Mouse (Mus musculus) stomach, embryonic 14.5 days (tissue): ENCODE results near the gene Gm21969. TPM values are rescaled to one million over a fixed set of nuclear protein-coding genes. Genes with fewer than 3 reads are reported as not detected.

Experiments used
- ATAC-seq: fragments of 200-750 bp; cut with Nextera tagmentation; 2 replicates; pipeline ENCODE4 v1.8.0; 2017; ENCODE audit warnings: low read depth, moderate TSS enrichment; ENCODE audit not compliant: insufficient number of reproducible peaks, insufficient read depth, low FRiP score
- H3K27ac ChIP-seq: fragments of 300-500 bp; sonication (generic); 2 replicates; pipeline ENCODE4 v1.5.1; 2014; ENCODE audit warnings: mild to moderate bottlenecking, low read length, moderate library complexity, mixed read lengths
- H3K27me3 ChIP-seq: fragments of 300-500 bp; sonication (generic); 2 replicates; pipeline ENCODE4 v1.6.1; 2014; ENCODE audit warnings: low read length, control low read depth, mixed read lengths; ENCODE audit not compliant: control insufficient read depth, insufficient read depth
- H3K36me3 ChIP-seq: fragments of 300-500 bp; sonication (generic); 2 replicates; pipeline ENCODE4 v1.6.1; 2014; ENCODE audit warnings: mild to moderate bottlenecking, control low read depth, low read length, moderate library complexity, mixed read lengths; ENCODE audit not compliant: control insufficient read depth, insufficient read depth
- H3K4me1 ChIP-seq: fragments of 300-500 bp; sonication (generic); 2 replicates; pipeline ENCODE4 v1.6.1; 2014; ENCODE audit warnings: low read length, control low read depth, mixed read lengths; ENCODE audit not compliant: control insufficient read depth, insufficient read depth
- H3K4me2 ChIP-seq: fragments of 300-500 bp; sonication (generic); replicated peaks from 2 replicates; pipeline ENCODE4 v1.6.1; 2014; ENCODE audit warnings: low read depth, low read length, control low read depth
- H3K4me3 ChIP-seq: fragments of 300-500 bp; sonication (generic); 2 replicates; pipeline ENCODE4 v1.5.1; 2014; ENCODE audit warnings: low read depth, low read length, control low read depth
- H3K9ac ChIP-seq: fragments of 300-500 bp; sonication (generic); replicated peaks from 2 replicates; pipeline ENCODE4 v1.6.1; 2014; ENCODE audit warnings: low read depth, mild to moderate bottlenecking, control low read depth, low read length, moderate library complexity, mixed read lengths
- H3K9me3 ChIP-seq: fragments of 300-500 bp; sonication (generic); 2 replicates; pipeline ENCODE4 v1.6.1; 2016; ENCODE audit warnings: low read depth, low read length, control low read depth; ENCODE audit not compliant: control insufficient read depth
- WGBS: fragments of 180-500 bp; shearing (Covaris S2); extraction: QIAGEN DNeasy Blood & Tissue Kit; methylation state at CpG from one replicate; pipeline ENCODE4 v1.1.7; 2014; 5-methylcytosine and 5-hydroxymethylcytosine counted together
- polyA plus RNA-seq: library from polyadenylated mRNA; unstranded; fragments of >200 nt; fragmentation: Nextera tagmentation; extraction: Ambion mirVana; gene quantifications from 2 replicates; pipeline ENCODE4 v1.2.1, GENCODE M21; 2014

Gm21969 gene
- polyA plus RNA-seq, 1 experiment from 2014 or later, result not detected

DNA sequence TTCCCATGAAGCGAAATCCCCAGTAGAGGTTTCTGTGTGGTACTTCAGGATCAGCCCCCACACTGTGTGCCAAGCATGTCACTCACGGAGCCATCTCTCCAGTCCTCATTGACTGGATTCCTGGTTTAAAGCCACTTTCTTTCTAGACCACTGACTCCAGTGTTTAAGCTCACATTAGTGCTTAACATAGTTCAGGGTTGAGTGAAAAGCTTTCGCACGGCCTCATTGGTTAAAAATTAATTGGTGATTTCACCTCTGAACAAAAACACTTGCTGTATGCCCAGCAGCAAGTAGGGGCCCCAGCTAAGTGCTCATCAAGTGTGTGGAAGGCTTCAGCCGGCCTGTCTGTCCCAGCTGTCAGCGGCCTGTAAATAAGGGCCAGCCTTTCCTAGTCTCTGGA is 64.6 kb downstream of the Gm21969 start:
- Histone ChIP-seq H3K4me1 (no peaks in the 10 kb centered on the region), H3K9me3 (no peaks in the 10 kb centered on the region), H3K4me3 (no peak overlapping the region), H3K27ac (no peak overlapping the region), H3K9ac (no peak overlapping the region), H3K4me2 (no peak overlapping the region), H3K27me3 (no peaks in the 10 kb centered on the region), H3K36me3 (no peaks in the 10 kb centered on the region)
- 0 out of 2 replicates have a peak, but pooled peaks have one; percentile 33 for ATAC-seq
- 64% methylated on average over 6 of the region's 6 CpGs for WGBS

DNA sequence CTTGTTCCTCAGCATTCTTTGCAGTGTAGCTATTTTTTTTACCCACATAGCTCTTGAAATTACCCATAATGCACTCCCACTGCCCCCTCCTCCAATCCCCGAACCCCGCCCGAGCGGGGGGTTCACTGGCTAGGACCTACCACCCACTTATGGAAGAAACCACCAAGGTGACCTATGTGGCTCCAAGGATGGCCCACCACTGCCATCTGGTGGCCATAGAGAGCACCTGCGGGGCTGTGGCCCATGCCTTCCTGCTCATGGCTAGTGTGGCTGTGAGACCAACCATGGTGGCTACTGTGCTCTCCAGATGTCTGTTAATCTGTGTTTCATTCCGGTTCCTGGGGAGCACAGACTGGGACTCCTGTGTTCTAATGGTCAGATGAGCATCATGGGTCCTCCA is 66.9 kb downstream of the Gm21969 start:
- Histone ChIP-seq H3K27me3 (no peaks in the 10 kb centered on the region), H3K36me3 (no peaks in the 10 kb centered on the region), H3K9ac (no peak overlapping the region), H3K9me3 (no peaks in the 10 kb centered on the region), H3K27ac (no peak overlapping the region), H3K4me3 (no peak overlapping the region), H3K4me1 (no peaks in the 10 kb centered on the region), H3K4me2 (no peak overlapping the region)
- WGBS, result 23% methylated on average over 6 of the region's 6 CpGs
- no peak for ATAC-seq

- no peak for ATAC-seq
- Histone ChIP-seq H3K36me3 (no peaks in the 10 kb centered on the region), H3K9me3 (no peaks in the 10 kb centered on the region), H3K4me3 (no peak overlapping the region), H3K27me3 (no peaks in the 10 kb centered on the region), H3K4me1 (no peaks in the 10 kb centered on the region), H3K27ac (no peak overlapping the region), H3K4me2 (no peak overlapping the region), H3K9ac (no peak overlapping the region)
- WGBS, result 46% methylated on average over 9 of the region's 9 CpGs
These were observed 72.7 kb downstream of the Gm21969 start for GRCm38 (mm10) chr4:139675696-139676095.

DNA sequence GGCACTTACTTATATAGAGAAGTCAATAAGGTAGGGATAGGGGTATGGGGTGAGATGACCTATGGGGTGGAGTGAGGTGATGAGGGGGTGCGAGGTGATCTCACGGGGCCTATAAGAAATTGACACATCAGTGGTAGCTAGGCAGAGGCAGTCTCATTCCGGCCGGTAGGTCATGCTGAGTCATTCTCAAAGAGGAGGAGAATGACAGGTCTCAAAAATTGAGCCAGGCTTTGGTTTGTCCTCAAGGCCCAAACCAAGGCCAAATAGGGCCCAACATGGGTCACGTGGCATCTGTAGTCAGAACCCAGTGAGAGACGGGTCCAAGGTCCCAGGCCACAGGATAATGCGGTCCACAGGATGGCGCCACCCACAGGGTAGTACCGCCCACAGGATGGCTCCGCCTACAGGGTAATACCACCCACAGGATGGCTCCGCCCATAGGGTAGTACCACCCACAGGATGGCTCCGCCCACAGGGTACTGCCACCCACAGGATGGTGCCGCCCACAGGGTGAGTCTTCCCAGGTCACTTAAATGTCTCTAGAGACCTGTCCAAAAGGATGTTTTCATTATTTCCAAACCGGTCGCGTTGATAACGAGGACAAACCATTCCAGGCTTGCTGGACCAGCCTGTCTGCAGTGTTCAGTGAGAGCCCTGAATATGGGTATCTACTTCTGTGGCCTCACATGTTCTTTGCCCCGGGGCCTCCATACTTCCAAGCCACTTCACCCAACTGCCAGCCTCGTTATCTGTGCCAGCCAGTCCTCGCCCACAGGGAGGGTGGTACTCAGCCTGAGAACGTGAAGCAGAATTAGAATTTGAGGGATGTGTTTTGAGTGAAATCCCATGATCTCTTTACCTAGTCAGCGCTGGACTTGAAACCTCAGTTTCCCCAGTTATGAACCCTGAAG is 81.0 kb downstream of the Gm21969 start:
- H3K27ac ChIP-seq, result no peak overlapping the region
- no peak overlapping the region for H3K4me2 ChIP-seq
- no peak overlapping the region for H3K9ac ChIP-seq
- H3K4me1 ChIP-seq, result no peaks in the 10 kb centered on the region
- H3K9me3 ChIP-seq, result no peaks in the 10 kb centered on the region
- H3K27me3 ChIP-seq, result no peaks in the 10 kb centered on the region
- no peaks in the 10 kb centered on the region for H3K36me3 ChIP-seq
- no peak overlapping the region for H3K4me3 ChIP-seq
- no peak for ATAC-seq
- WGBS, result 76% methylated on average over 22 of the region's 22 CpGs

DNA sequence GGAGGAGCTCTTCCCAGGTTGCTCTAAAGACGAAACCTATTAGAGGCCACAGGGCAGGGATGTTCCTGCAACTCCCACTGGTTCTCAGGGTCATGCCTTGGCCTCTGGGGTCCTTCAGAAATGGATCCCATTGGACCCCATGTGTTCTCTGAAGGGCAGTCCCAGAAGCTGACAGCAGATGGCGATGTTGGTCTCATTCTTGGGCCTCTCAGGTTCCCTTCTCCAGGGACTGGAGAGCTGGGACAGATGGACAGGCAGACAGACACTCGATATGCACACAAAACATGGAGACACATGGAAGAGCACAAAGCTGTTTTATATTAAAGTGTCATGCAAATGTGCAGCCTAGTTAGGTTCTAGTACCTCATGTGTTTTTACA is 81.6 kb downstream of the Gm21969 start:
- Histone ChIP-seq H3K4me2 (no peak overlapping the region), H3K36me3 (no peaks in the 10 kb centered on the region), H3K27ac (no peak overlapping the region), H3K27me3 (no peaks in the 10 kb centered on the region), H3K9ac (no peak overlapping the region), H3K9me3 (no peaks in the 10 kb centered on the region), H3K4me3 (no peak overlapping the region), H3K4me1 (0 out of 2 replicates have a peak, but pooled peaks cover 1% of the 10 kb centered on the region)
- 6% methylated on average over 3 of the region's 3 CpGs for WGBS
- ATAC-seq, result no peak

DNA sequence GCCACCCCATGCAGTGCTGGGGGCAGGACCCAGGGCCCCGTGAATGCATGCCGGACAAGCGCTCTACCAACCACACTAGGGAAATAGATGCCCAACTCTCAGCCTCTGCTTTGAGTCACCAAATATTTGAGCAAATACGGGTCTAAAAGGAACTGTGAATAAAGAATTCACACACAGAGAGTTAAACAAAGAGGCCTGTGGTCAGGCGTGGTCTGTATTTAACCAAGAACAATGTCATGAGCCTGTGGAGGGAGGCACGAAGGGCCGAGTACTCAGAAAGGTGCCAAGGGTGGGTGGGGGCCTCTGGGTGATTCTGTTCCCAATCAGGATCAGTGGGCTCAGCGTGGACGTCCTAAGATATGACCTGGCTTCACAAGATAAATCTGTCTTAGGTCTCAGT is 85.1 kb downstream of the Gm21969 start:
- no peak overlapping the region for H3K4me3 ChIP-seq

DNA sequence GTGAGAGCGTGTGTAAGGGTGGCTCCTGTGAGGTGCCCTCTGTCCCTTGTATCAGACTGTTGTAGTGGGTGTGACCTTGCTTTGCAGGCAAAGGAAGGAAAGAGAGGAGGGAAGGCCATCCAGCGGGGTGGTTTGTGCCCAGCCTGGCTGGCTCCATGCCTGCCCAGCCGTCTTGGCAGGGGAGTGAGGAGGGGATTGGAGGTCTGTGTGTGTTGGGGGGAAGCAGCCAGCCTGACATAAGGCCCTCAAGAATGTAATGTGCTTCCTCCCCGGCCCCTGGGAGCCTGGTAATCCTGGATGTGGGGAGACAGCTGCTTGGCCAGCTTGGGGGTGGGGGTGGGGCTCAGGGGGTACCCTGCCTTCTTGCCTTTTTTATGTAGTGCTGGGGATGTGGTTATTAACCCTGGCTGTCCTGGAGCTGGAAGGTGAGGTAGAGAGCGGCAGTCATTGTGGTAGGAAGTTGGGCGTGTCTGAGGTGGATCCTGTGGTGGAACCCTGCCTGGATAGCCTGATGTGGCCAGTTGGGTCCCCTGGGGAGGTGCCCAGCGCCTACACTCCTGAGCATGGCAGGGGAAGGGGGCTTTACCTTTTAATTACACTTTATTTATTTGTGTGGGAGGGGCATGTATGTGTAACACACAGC is 86.8 kb downstream of the Gm21969 start:
- no peak overlapping the region for H3K4me3 ChIP-seq
- 34% methylated on average over 7 of the region's 7 CpGs for WGBS
- H3K27ac ChIP-seq, result no peak overlapping the region
- H3K36me3 ChIP-seq, result no peaks in the 10 kb centered on the region
- no peaks in the 10 kb centered on the region for H3K27me3 ChIP-seq
- no peak overlapping the region for H3K9ac ChIP-seq
- no peaks in the 10 kb centered on the region for H3K9me3 ChIP-seq
- no peak for ATAC-seq
- 0 out of 2 replicates have a peak, but pooled peaks cover 3% of the 10 kb centered on the region for H3K4me1 ChIP-seq
- H3K4me2 ChIP-seq, result no peak overlapping the region

More for the DNA sequence above, 85.1 kb downstream of the Gm21969 start:
- ATAC-seq, result peak; percentile 60
- Histone ChIP-seq H3K27me3 (no peaks in the 10 kb centered on the region), H3K4me1 (0 out of 2 replicates have a peak, but pooled peaks cover 3% of the 10 kb centered on the region), H3K27ac (peak overlapping the region; percentile 15; the same call in 1 of the 2 replicates), H3K36me3 (no peaks in the 10 kb centered on the region), H3K4me2 (no peak overlapping the region), H3K9ac (no peak overlapping the region), H3K9me3 (no peaks in the 10 kb centered on the region)
- 53% methylated on average over 9 of the region's 9 CpGs for WGBS

- Histone ChIP-seq H3K9me3 (no peaks in the 10 kb centered on the region), H3K36me3 (no peaks in the 10 kb centered on the region), H3K27ac (no peak overlapping the region), H3K4me2 (no peak overlapping the region), H3K27me3 (no peaks in the 10 kb centered on the region), H3K9ac (no peak overlapping the region), H3K4me3 (no peak overlapping the region), H3K4me1 (peaks cover 11% of the 10 kb centered on the region; the same call in 1 of the 2 replicates)
- 46% methylated on average over 5 of the region's 5 CpGs for WGBS
- no peak for ATAC-seq
These were observed 90.3 kb downstream of the Gm21969 start for GRCm38 (mm10) chr4:139693315-139693714.
